In genomic region chr11:8664797-8665196, GRCm38 (mm10) we compare ENCODE assay signal across 8 mouse cellular contexts. TPM values are rescaled to one million over a fixed set of nuclear protein-coding genes. Genes with fewer than 3 reads are reported as not detected.
DNase-seq lines count a peak whose midpoint lies in the region; ATAC-seq and TF ChIP-seq lines count a peak whose summit lies in the region.

No protein-coding gene starts in this region.

- no peak for TF ChIP-seq POLR2A in cerebellum, adult 2 months (IDR thresholded peaks at IDR 0.05; ENCODE audit: borderline replicate concordance, insufficient read depth, low read length)

- H3K36me3 ChIP-seq in neural tube, embryonic 11.5 days (ENCODE audit: control insufficient read depth, insufficient read depth, low read length): no peaks in the 10 kb centered on the region
- no peaks in the 10 kb centered on the region for H3K36me3 ChIP-seq in limb, embryonic 15.5 days
- peaks cover 8% of the 10 kb centered on the region for H3K36me3 ChIP-seq in stomach, embryonic 14.5 days (ENCODE audit: control insufficient read depth, insufficient read depth, low read length)

- H3K27ac ChIP-seq in cerebellum, adult 2 months (ENCODE audit: insufficient read depth, low read length): no peak overlapping the region
- H3K27ac ChIP-seq in neural tube, embryonic 11.5 days (ENCODE audit: low read depth, low read length): no peak overlapping the region
- peak overlapping the region; percentile 94 for H3K27ac ChIP-seq in limb, embryonic 15.5 days
- peak overlapping the region; percentile 94 for H3K27ac ChIP-seq in stomach, embryonic 14.5 days (ENCODE audit: low read length)

- DNase-seq in cerebellum, adult 2 months: no peak
- no peak for DNase-seq in cerebellum, adult 18-20 months
- DNase-seq in neural tube, embryonic 11.5 days (ENCODE audit: low spot score): no peak
- DNase-seq in neural tube, embryonic 10.5 days (ENCODE audit: extremely low spot score, low spot score): no peak
- DNase-seq in layer of hippocampus, adult 8-10 months (ENCODE audit: low spot score in 2 of 2): no peak
- no peak for DNase-seq in cerebellum, adult 11-12 months

- H3K4me2 ChIP-seq in neural tube, embryonic 11.5 days (ENCODE audit: low read depth): peak overlapping the region; percentile 97
- peak overlapping the region; percentile 66 for H3K4me2 ChIP-seq in limb, embryonic 15.5 days
- H3K4me2 ChIP-seq in stomach, embryonic 14.5 days (replicated peaks; ENCODE audit: low read depth, low read length): peak overlapping the region; percentile 74

- no peak for ATAC-seq in neural tube, embryonic 11.5 days (ENCODE audit: insufficient read depth, low FRiP score, low TSS enrichment)
- no peak for ATAC-seq in limb, embryonic 15.5 days (ENCODE audit: insufficient number of reproducible peaks, low FRiP score, low TSS enrichment, low read depth)
- no peak for ATAC-seq in stomach, embryonic 14.5 days (ENCODE audit: insufficient number of reproducible peaks, insufficient read depth, low FRiP score, low read depth)

- H3K9ac ChIP-seq in neural tube, embryonic 11.5 days (ENCODE audit: low read length): no peak overlapping the region
- H3K9ac ChIP-seq in limb, embryonic 15.5 days: peak overlapping the region; percentile 91; the same call in 1 of the 2 replicates
- peak overlapping the region; percentile 97 for H3K9ac ChIP-seq in stomach, embryonic 14.5 days (replicated peaks; ENCODE audit: low read depth, low read length)

- H3K4me3 ChIP-seq in cerebellum, adult 2 months (replicated peaks; ENCODE audit: insufficient read depth, low read depth, low read length): peak overlapping the region; percentile 54
- H3K4me3 ChIP-seq in neural tube, embryonic 11.5 days (ENCODE audit: low read depth, low read length): peak overlapping the region; percentile 67
- peak overlapping the region; percentile 79 for H3K4me3 ChIP-seq in limb, embryonic 15.5 days
- peak overlapping the region; percentile 68 for H3K4me3 ChIP-seq in stomach, embryonic 14.5 days (ENCODE audit: low read depth, low read length)

- no peaks in the 10 kb centered on the region for H3K9me3 ChIP-seq in neural tube, embryonic 11.5 days (ENCODE audit: control insufficient read depth, low read length)
- no peaks in the 10 kb centered on the region for H3K9me3 ChIP-seq in limb, embryonic 15.5 days
- H3K9me3 ChIP-seq in stomach, embryonic 14.5 days (ENCODE audit: control insufficient read depth, low read depth, low read length): no peaks in the 10 kb centered on the region

- no peak for TF ChIP-seq CTCF in cerebellum, adult 2 months (IDR thresholded peaks at IDR 0.05; ENCODE audit: borderline replicate concordance, insufficient read depth, low read depth, low read length)

- WGBS in cerebellum, adult 2 months: 55% methylated on average over 5 of the region's 5 CpGs
- 43% methylated on average over 5 of the region's 5 CpGs for WGBS in neural tube, embryonic 11.5 days
- WGBS in limb, embryonic 15.5 days: 25% methylated on average over 5 of the region's 5 CpGs
- WGBS in stomach, embryonic 14.5 days: 34% methylated on average over 5 of the region's 5 CpGs

- peaks cover 3% of the 10 kb centered on the region; the same call in 1 of the 2 replicates for H3K4me1 ChIP-seq in cerebellum, adult 2 months (ENCODE audit: control insufficient read depth, insufficient read depth, low read length)
- 0 out of 2 replicates have a peak, but pooled peaks cover 8% of the 10 kb centered on the region for H3K4me1 ChIP-seq in neural tube, embryonic 11.5 days (ENCODE audit: control insufficient read depth, insufficient read depth, low read length)
- H3K4me1 ChIP-seq in limb, embryonic 15.5 days: peaks cover 44% of the 10 kb centered on the region
- H3K4me1 ChIP-seq in stomach, embryonic 14.5 days (ENCODE audit: control insufficient read depth, insufficient read depth, low read length): peaks cover 25% of the 10 kb centered on the region

- H3K27me3 ChIP-seq in cerebellum, adult 2 months (ENCODE audit: control insufficient read depth, insufficient read depth, low read length): no peaks in the 10 kb centered on the region
- H3K27me3 ChIP-seq in neural tube, embryonic 11.5 days (ENCODE audit: control insufficient read depth, insufficient read depth, low read length): 0 out of 2 replicates have a peak, but pooled peaks cover 3% of the 10 kb centered on the region
- H3K27me3 ChIP-seq in limb, embryonic 15.5 days: no peaks in the 10 kb centered on the region
- H3K27me3 ChIP-seq in stomach, embryonic 14.5 days (ENCODE audit: control insufficient read depth, insufficient read depth, low read length): no peaks in the 10 kb centered on the region

RNA-seq across cellular contexts. Expression of gene Tns3, which starts 0.5 kb away (rescaled TPM):
- 29.2 and 34.2 TPM in 2 replicates for polyA plus RNA-seq in cerebellum, adult 2 months (2012; rRNA removed)
- polyA plus RNA-seq in neural tube, embryonic 11.5 days (2014; fragmentation: Nextera tagmentation; extraction: Ambion mirVana): 10.1 and 11.7 TPM in 2 replicates
- 26.8 and 31.6 TPM in 2 replicates for polyA plus RNA-seq in limb, embryonic 15.5 days (2015; fragmentation: Nextera tagmentation; extraction: Ambion mirVana)
- 29.7 and 31.2 TPM in 2 replicates for polyA plus RNA-seq in stomach, embryonic 14.5 days (2014; fragmentation: Nextera tagmentation; extraction: Ambion mirVana)
- 10 to 100 TPM; 50.9 to 62.2 (median 57.3) TPM for total RNA-seq in layer of hippocampus, adult 8-10 months (2022)

Comparison
In these comparisons a context has a peak if more than half of its experiments do, and no peak if none do; other contexts are left out.
1. H3K27ac ChIP-seq: peak in limb, embryonic 15.5 days (single experiment) and stomach, embryonic 14.5 days (single experiment); none in cerebellum, adult 2 months (single experiment) and neural tube, embryonic 11.5 days (single experiment).
2. Peak in every context shown above with its lines, with median percentiles within 50 percentile points of each other: H3K4me3 ChIP-seq and H3K4me2 ChIP-seq.